Mouse (Mus musculus) gastrocnemius, postnatal 14 days (tissue): ENCODE data around the gene Tmem86b. TPM values are rescaled to one million over a fixed set of nuclear protein-coding genes. Genes with fewer than 3 reads are reported as not detected.
"Not testable (repeated sequence)": the region's sequence is repeated elsewhere in the genome, so short reads cannot be mapped to it uniquely, and the experiment has no call there.

Source experiments
- DNase-seq: peaks from one replicate; pipeline ENCODE4 v3.0.0; 2021; ENCODE audit warnings: mixed read lengths
- intact Hi-C: fragments of 180-260 bp; cut with DNase I; formaldehyde crosslinking; loops from one replicate; pipeline ENCODE4 v1.15.1; 2025; ENCODE audit warnings: low total_unique reads
- microRNA-seq, 2 experiments: library from miRNA; unstranded; fragments of <30 nt; microRNA quantifications; one replicate each; pipeline ENCODE4 v1.2.0; 2021
- total RNA-seq, 2 experiments: library from RNA; stranded (reverse); gene quantifications; 2 replicates each; pipeline ENCODE4 v1.2.3; 2021

Gene Tmem86b
- total RNA-seq, 2 experiments from 2014 or later: 2.1 to 3.1 TPM

DNA sequence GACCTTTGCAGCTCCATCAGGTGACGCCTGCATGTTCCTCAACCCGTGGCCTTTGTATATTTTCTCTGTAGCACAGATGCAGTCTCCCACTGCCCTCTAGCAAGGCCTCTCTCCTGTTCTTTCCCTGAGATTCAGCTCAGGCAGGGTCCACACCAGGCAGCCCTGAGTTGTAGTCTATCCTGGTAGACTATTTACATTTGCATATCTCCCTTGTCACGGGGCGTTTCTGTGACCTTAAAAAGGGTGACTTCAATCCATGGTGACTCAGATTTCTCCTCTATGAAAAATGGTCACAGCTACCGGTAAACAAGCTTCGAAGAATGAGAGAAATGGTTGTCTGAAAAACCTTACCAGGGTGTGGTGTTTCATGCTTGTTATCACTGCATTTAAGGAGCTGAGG lies 27.3 kb downstream of the Tmem86b start, which contains the start of gene Ptprh:
TSS of gene Ptprh (minus strand) at position 169 of the 400 bp plus-strand sequence.
- intact Hi-C loops: no loop called here
- DNase-seq: no peak

DNA sequence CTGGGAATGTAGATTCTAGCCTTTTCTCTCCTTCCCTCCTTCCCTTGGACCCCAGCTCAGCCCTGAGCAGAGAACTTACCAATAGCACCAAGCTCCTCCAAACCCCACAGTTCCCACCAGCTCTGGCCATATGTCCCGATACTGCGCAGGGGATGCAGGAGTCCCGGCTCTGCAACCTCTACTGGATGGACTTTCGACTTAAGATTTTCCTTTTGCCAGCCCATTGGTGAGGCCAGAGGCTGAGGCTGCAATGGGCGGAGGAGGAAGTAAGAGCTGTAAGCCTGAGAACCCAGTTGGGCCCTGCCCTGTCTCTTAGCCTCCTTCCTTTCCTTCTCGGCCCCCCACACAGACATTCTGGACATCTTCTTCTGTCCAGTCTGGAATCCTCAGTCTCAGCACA lies 28.3 kb downstream of the Tmem86b start:
- intact Hi-C loops: no loop called here
- DNase-seq: no peak

DNA sequence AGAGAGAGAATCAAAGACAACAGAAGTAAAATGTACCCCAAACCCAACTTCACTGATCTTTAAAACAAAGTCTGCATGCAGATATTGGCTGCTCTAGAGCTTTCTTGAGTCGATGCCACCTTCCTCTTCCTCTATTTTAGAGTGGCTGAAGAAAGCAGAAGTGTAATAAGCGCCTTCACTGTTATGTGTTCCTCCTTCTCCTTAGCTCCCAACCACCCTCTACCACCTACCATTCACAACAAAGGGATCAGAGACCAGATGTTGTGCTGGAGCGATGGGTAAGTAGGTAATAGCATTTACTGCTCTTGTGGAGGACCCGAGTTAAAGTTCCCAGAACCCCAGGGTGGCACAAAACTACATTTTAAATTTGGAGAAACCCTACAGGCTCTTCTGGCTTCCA lies 34.2 kb downstream of the Tmem86b start:
- intact Hi-C loops, DNase-seq: not testable (repeated sequence)

- intact Hi-C loops, DNase-seq: not testable (repeated sequence)
Observed at GRCm38 (mm10) chr7:4581481-4581880, 49.7 kb downstream of the Tmem86b start.

Small RNAs within 50 kb of the gene (microRNA-seq; reads per million reads assigned to microRNA genes)
- gene Gm23577: 0 reads per million in 2 experiments

Other genes with a start within 250 kb of the Tmem86b start
- gene Gp6, start 233.7 kb downstream of the Tmem86b start, total RNA-seq: under 1 TPM in 1 of 2 experiments, not detected in 1; 0.14 TPM
- 10 to 100 TPM; 11.8 to 15.0 TPM for gene Rdh13, start 185.8 kb downstream of the Tmem86b start, total RNA-seq
- gene Eps8l1, start 170.7 kb downstream of the Tmem86b start, total RNA-seq: 1 to 10 TPM; 1.6 to 2.2 TPM
- 10 to 100 TPM; 25.3 to 36.8 TPM for gene Ppp1r12c, start 129.7 kb downstream of the Tmem86b start, total RNA-seq
- gene Tnnt1, start 115.0 kb downstream of the Tmem86b start, total RNA-seq: 100 to 1,000 TPM; 355 to 658 TPM
- 1 to 10 TPM in 1 of 2 experiments, under 1 TPM in 1; 0.75 to 1.7 TPM for gene Tnni3, start 107.2 kb downstream of the Tmem86b start, total RNA-seq
- under 1 TPM; 0.08 to 0.20 TPM for gene Dnaaf3, start 99.0 kb downstream of the Tmem86b start, total RNA-seq
- gene Syt5, start 83.9 kb downstream of the Tmem86b start, total RNA-seq: under 1 TPM in 1 of 2 experiments, not detected in 1; 0.13 TPM
- not detected for gene Ptprh, start 27.4 kb downstream of the Tmem86b start, total RNA-seq
- 10 to 100 TPM; 44.2 to 45.0 TPM for gene Ppp6r1, start 27.6 kb upstream of the Tmem86b start, total RNA-seq
- 10 to 100 TPM; 19.7 to 20.3 TPM for gene Hspbp1, start 53.6 kb upstream of the Tmem86b start, total RNA-seq
- gene Brsk1, start 59.2 kb upstream of the Tmem86b start, total RNA-seq: 1 to 10 TPM; 1.8 to 2.3 TPM
- gene Tmem150b, start 93.8 kb upstream of the Tmem86b start, total RNA-seq: under 1 TPM in 1 of 2 experiments, not detected in 1; 0.12 TPM
- gene Kmt5c, start 108.7 kb upstream of the Tmem86b start, total RNA-seq: 10 to 100 TPM; 18.9 to 19.9 TPM
- 1 to 10 TPM; 2.6 to 2.9 TPM for gene Cox6b2, start 121.7 kb upstream of the Tmem86b start, total RNA-seq
- gene Fam71e2, start 139.9 kb upstream of the Tmem86b start, total RNA-seq: not detected
- gene Il11, start 151.4 kb upstream of the Tmem86b start, total RNA-seq: under 1 TPM in 1 of 2 experiments, not detected in 1; 0.13 TPM
- not detected for gene Tmem190, start 151.5 kb upstream of the Tmem86b start, total RNA-seq
- gene Tmem238, start 158.2 kb upstream of the Tmem86b start, total RNA-seq: 1 to 10 TPM; 2.5 to 4.1 TPM
- gene Rpl28, start 161.5 kb upstream of the Tmem86b start, total RNA-seq: 100 to 1,000 TPM; 613 to 657 TPM
- 10 to 100 TPM; 79.5 to 80.4 TPM for gene Ube2s, start 181.2 kb upstream of the Tmem86b start, total RNA-seq
- gene Shisa7, start 213.3 kb upstream of the Tmem86b start, total RNA-seq: not detected
- gene Isoc2b, start 238.8 kb upstream of the Tmem86b start, total RNA-seq: 1 to 10 TPM; 2.4 TPM
- gene Isoc2a, start 245.7 kb upstream of the Tmem86b start, total RNA-seq: 10 to 100 TPM; 15.8 to 16.7 TPM